Mouse (Mus musculus): Measurements from ENCODE around the gene Eml3. TPM values are rescaled to one million over a fixed set of nuclear protein-coding genes. Genes with fewer than 3 reads are reported as not detected.

Eml3 gene
- 0.77 TPM for polyA plus RNA-seq (2014; fragmentation: Illumina TruSeq; extraction: RNeasy Lipid Tissue Mini Kit (QIAGEN cat#74804); ENCODE audit: low read depth, low replicate concordance)

GRCm38 (mm10) chr19:8929224-8930088 lies at the start of gene Eml3, which contains the start of gene Rom1:
TSS of gene Eml3 (plus strand) at chr19:8929552.
TSS of gene Rom1 (minus strand) at chr19:8929356.

GRCm38 (mm10) chr19:8880311-8881033 lies 48.9 kb upstream of the Eml3 start, which contains the start of gene Uqcc3:
TSS of gene Uqcc3 (minus strand) at chr19:8880923.

GRCm38 (mm10) chr19:8883616-8884015 lies 45.7 kb upstream of the Eml3 start, which contains the start of the genes Lbhd1 and Gm49403:
TSS of gene Lbhd1 (plus strand) at chr19:8883732.
TSS of gene Gm49403 (plus strand) at chr19:8883930.

GRCm38 (mm10) chr19:8888511-8889385 lies 40.6 kb upstream of the Eml3 start, which contains the start of the genes 1810009A15Rik and Gm49416:
TSS of gene 1810009A15Rik (plus strand) at chr19:8888853.
TSS of gene Gm49416 (plus strand) at chr19:8888926.

GRCm38 (mm10) chr19:8892829-8893766 lies 36.3 kb upstream of the Eml3 start, which contains the start of gene Ints5:
TSS of gene Ints5 (plus strand) at chr19:8893005.

GRCm38 (mm10) chr19:8897865-8898495 lies 31.4 kb upstream of the Eml3 start, which contains the start of gene Ganab:
TSS of gene Ganab (plus strand) at chr19:8898071.

GRCm38 (mm10) chr19:8920073-8920736 lies 9.1 kb upstream of the Eml3 start, which contains the start of gene B3gat3:
TSS of gene B3gat3 (plus strand) at chr19:8920374.

GRCm38 (mm10) chr19:8941515-8942217 lies 12.3 kb downstream of the Eml3 start, which contains the start of gene Mta2:
TSS of gene Mta2 (plus strand) at chr19:8941875.

GRCm38 (mm10) chr19:8953135-8954039 lies 24.0 kb downstream of the Eml3 start, which contains the start of gene Tut1:
TSS of gene Tut1 (plus strand) at chr19:8953847.

GRCm38 (mm10) chr19:8966590-8967372 lies 37.4 kb downstream of the Eml3 start, which contains the start of gene Eef1g:
TSS of gene Eef1g (plus strand) at chr19:8967041.

GRCm38 (mm10) chr19:8989066-8989566 lies 59.8 kb downstream of the Eml3 start, which contains the start of gene Ahnak:
TSS of gene Ahnak (plus strand) at chr19:8989284.

Other genes starting within 250 kb of the Eml3 start
- gene Slc3a2, start 206.2 kb upstream of the Eml3 start, polyA plus RNA-seq (2014; fragmentation: Illumina TruSeq; extraction: RNeasy Lipid Tissue Mini Kit (QIAGEN cat#74804); ENCODE audit: low read depth, low replicate concordance): 109 TPM
- gene Wdr74, start 193.7 kb upstream of the Eml3 start, polyA plus RNA-seq (2014; fragmentation: Illumina TruSeq; extraction: RNeasy Lipid Tissue Mini Kit (QIAGEN cat#74804); ENCODE audit: low read depth, low replicate concordance): 12.8 TPM
- gene 1700092M07Rik, start 188.8 kb upstream of the Eml3 start, polyA plus RNA-seq (2014; fragmentation: Illumina TruSeq; extraction: RNeasy Lipid Tissue Mini Kit (QIAGEN cat#74804); ENCODE audit: low read depth, low replicate concordance): 11.7 TPM
- 48.6 TPM for gene Stx5a, start 188.1 kb upstream of the Eml3 start, polyA plus RNA-seq (2014; fragmentation: Illumina TruSeq; extraction: RNeasy Lipid Tissue Mini Kit (QIAGEN cat#74804); ENCODE audit: low read depth, low replicate concordance)
- 182 TPM for gene Nxf1, start 172.5 kb upstream of the Eml3 start, polyA plus RNA-seq (2014; fragmentation: Illumina TruSeq; extraction: RNeasy Lipid Tissue Mini Kit (QIAGEN cat#74804); ENCODE audit: low read depth, low replicate concordance)
- gene Tmem223, start 158.6 kb upstream of the Eml3 start, polyA plus RNA-seq (2014; fragmentation: Illumina TruSeq; extraction: RNeasy Lipid Tissue Mini Kit (QIAGEN cat#74804); ENCODE audit: low read depth, low replicate concordance): 4.5 TPM
- gene Tmem179b, start 155.1 kb upstream of the Eml3 start, polyA plus RNA-seq (2014; fragmentation: Illumina TruSeq; extraction: RNeasy Lipid Tissue Mini Kit (QIAGEN cat#74804); ENCODE audit: low read depth, low replicate concordance): 14.4 TPM
- 3.2 TPM for gene Taf6l, start 143.1 kb upstream of the Eml3 start, polyA plus RNA-seq (2014; fragmentation: Illumina TruSeq; extraction: RNeasy Lipid Tissue Mini Kit (QIAGEN cat#74804); ENCODE audit: low read depth, low replicate concordance)
- gene Polr2g, start 131.0 kb upstream of the Eml3 start, polyA plus RNA-seq (2014; fragmentation: Illumina TruSeq; extraction: RNeasy Lipid Tissue Mini Kit (QIAGEN cat#74804); ENCODE audit: low read depth, low replicate concordance): 51.5 TPM
- gene Zbtb3, start 127.0 kb upstream of the Eml3 start, polyA plus RNA-seq (2014; fragmentation: Illumina TruSeq; extraction: RNeasy Lipid Tissue Mini Kit (QIAGEN cat#74804); ENCODE audit: low read depth, low replicate concordance): 5.3 TPM
- 14.5 TPM for gene Ttc9c, start 110.2 kb upstream of the Eml3 start, polyA plus RNA-seq (2014; fragmentation: Illumina TruSeq; extraction: RNeasy Lipid Tissue Mini Kit (QIAGEN cat#74804); ENCODE audit: low read depth, low replicate concordance)
- gene Hnrnpul2, start 109.5 kb upstream of the Eml3 start, polyA plus RNA-seq (2014; fragmentation: Illumina TruSeq; extraction: RNeasy Lipid Tissue Mini Kit (QIAGEN cat#74804); ENCODE audit: low read depth, low replicate concordance): 45.8 TPM
- 0.76 TPM for gene AC129217.1, start 99.8 kb upstream of the Eml3 start, polyA plus RNA-seq (2014; fragmentation: Illumina TruSeq; extraction: RNeasy Lipid Tissue Mini Kit (QIAGEN cat#74804); ENCODE audit: low read depth, low replicate concordance)
- gene Bscl2, start 92.1 kb upstream of the Eml3 start, polyA plus RNA-seq (2014; fragmentation: Illumina TruSeq; extraction: RNeasy Lipid Tissue Mini Kit (QIAGEN cat#74804); ENCODE audit: low read depth, low replicate concordance): 360 TPM
- gene Gng3, start 90.4 kb upstream of the Eml3 start, polyA plus RNA-seq (2014; fragmentation: Illumina TruSeq; extraction: RNeasy Lipid Tissue Mini Kit (QIAGEN cat#74804); ENCODE audit: low read depth, low replicate concordance): 0.53 TPM
- 0.56 TPM for gene Lrrn4cl, start 78.8 kb upstream of the Eml3 start, polyA plus RNA-seq (2014; fragmentation: Illumina TruSeq; extraction: RNeasy Lipid Tissue Mini Kit (QIAGEN cat#74804); ENCODE audit: low read depth, low replicate concordance)
- 23.5 TPM for gene Ubxn1, start 58.1 kb upstream of the Eml3 start, polyA plus RNA-seq (2014; fragmentation: Illumina TruSeq; extraction: RNeasy Lipid Tissue Mini Kit (QIAGEN cat#74804); ENCODE audit: low read depth, low replicate concordance)
- gene Uqcc3, start 48.6 kb upstream of the Eml3 start, polyA plus RNA-seq (2014; fragmentation: Illumina TruSeq; extraction: RNeasy Lipid Tissue Mini Kit (QIAGEN cat#74804); ENCODE audit: low read depth, low replicate concordance): 2.4 TPM
- gene Lbhd1, start 45.8 kb upstream of the Eml3 start, polyA plus RNA-seq (2014; fragmentation: Illumina TruSeq; extraction: RNeasy Lipid Tissue Mini Kit (QIAGEN cat#74804); ENCODE audit: low read depth, low replicate concordance): 107 TPM
- not detected for gene Gm49403, start 45.6 kb upstream of the Eml3 start, polyA plus RNA-seq (2014; fragmentation: Illumina TruSeq; extraction: RNeasy Lipid Tissue Mini Kit (QIAGEN cat#74804); ENCODE audit: low read depth, low replicate concordance)
- gene 1810009A15Rik, start 40.7 kb upstream of the Eml3 start, polyA plus RNA-seq (2014; fragmentation: Illumina TruSeq; extraction: RNeasy Lipid Tissue Mini Kit (QIAGEN cat#74804); ENCODE audit: low read depth, low replicate concordance): 35.7 TPM
- not detected for gene Gm49416, start 40.6 kb upstream of the Eml3 start, polyA plus RNA-seq (2014; fragmentation: Illumina TruSeq; extraction: RNeasy Lipid Tissue Mini Kit (QIAGEN cat#74804); ENCODE audit: low read depth, low replicate concordance)
- 0.32 TPM for gene Ints5, start 36.5 kb upstream of the Eml3 start, polyA plus RNA-seq (2014; fragmentation: Illumina TruSeq; extraction: RNeasy Lipid Tissue Mini Kit (QIAGEN cat#74804); ENCODE audit: low read depth, low replicate concordance)
- gene Ganab, start 31.5 kb upstream of the Eml3 start, polyA plus RNA-seq (2014; fragmentation: Illumina TruSeq; extraction: RNeasy Lipid Tissue Mini Kit (QIAGEN cat#74804); ENCODE audit: low read depth, low replicate concordance): 30.6 TPM
- gene B3gat3, start 9.2 kb upstream of the Eml3 start, polyA plus RNA-seq (2014; fragmentation: Illumina TruSeq; extraction: RNeasy Lipid Tissue Mini Kit (QIAGEN cat#74804); ENCODE audit: low read depth, low replicate concordance): 2.5 TPM
- 1.2 TPM for gene Rom1, start 196 bp upstream of the Eml3 start, polyA plus RNA-seq (2014; fragmentation: Illumina TruSeq; extraction: RNeasy Lipid Tissue Mini Kit (QIAGEN cat#74804); ENCODE audit: low read depth, low replicate concordance)
- 44.3 TPM for gene Mta2, start 12.3 kb downstream of the Eml3 start, polyA plus RNA-seq (2014; fragmentation: Illumina TruSeq; extraction: RNeasy Lipid Tissue Mini Kit (QIAGEN cat#74804); ENCODE audit: low read depth, low replicate concordance)
- gene Tut1, start 24.3 kb downstream of the Eml3 start, polyA plus RNA-seq (2014; fragmentation: Illumina TruSeq; extraction: RNeasy Lipid Tissue Mini Kit (QIAGEN cat#74804); ENCODE audit: low read depth, low replicate concordance): 7.6 TPM
- 146 TPM for gene Eef1g, start 37.5 kb downstream of the Eml3 start, polyA plus RNA-seq (2014; fragmentation: Illumina TruSeq; extraction: RNeasy Lipid Tissue Mini Kit (QIAGEN cat#74804); ENCODE audit: low read depth, low replicate concordance)
- 4.2 TPM for gene Ahnak, start 59.7 kb downstream of the Eml3 start, polyA plus RNA-seq (2014; fragmentation: Illumina TruSeq; extraction: RNeasy Lipid Tissue Mini Kit (QIAGEN cat#74804); ENCODE audit: low read depth, low replicate concordance)
- gene Scgb1a1, start 158.4 kb downstream of the Eml3 start, polyA plus RNA-seq (2014; fragmentation: Illumina TruSeq; extraction: RNeasy Lipid Tissue Mini Kit (QIAGEN cat#74804); ENCODE audit: low read depth, low replicate concordance): not detected
- gene Asrgl1, start 206.1 kb downstream of the Eml3 start, polyA plus RNA-seq (2014; fragmentation: Illumina TruSeq; extraction: RNeasy Lipid Tissue Mini Kit (QIAGEN cat#74804); ENCODE audit: low read depth, low replicate concordance): 224 TPM

All from testis, adult 10 weeks (tissue).